Mouse (Mus musculus) intestine, embryonic 16.5 days (tissue): Measurements from ENCODE around the gene Clasp2. TPM values are rescaled to one million over a fixed set of nuclear protein-coding genes. Genes with fewer than 3 reads are reported as not detected.

ENCODE experiments used
- ATAC-seq: fragments of 200-750 bp; cut with Nextera tagmentation; 2 replicates; pipeline ENCODE4 v1.8.0; 2017; ENCODE audit warnings: moderate TSS enrichment, moderate library complexity
- H3K27ac ChIP-seq: fragments of 300-500 bp; sonication (generic); 2 replicates; pipeline ENCODE4 v1.5.1; 2014; ENCODE audit warnings: mild to moderate bottlenecking, low read length
- H3K27me3 ChIP-seq: fragments of 300-500 bp; sonication (generic); replicated peaks from 2 replicates; pipeline ENCODE4 v1.6.1; 2014; ENCODE audit warnings: low read length, control low read depth, mixed read lengths; ENCODE audit not compliant: control insufficient read depth, insufficient read depth
- H3K36me3 ChIP-seq: fragments of 300-500 bp; sonication (generic); 2 replicates; pipeline ENCODE4 v1.6.1; 2014; ENCODE audit warnings: low read length, control low read depth; ENCODE audit not compliant: control insufficient read depth, insufficient read depth
- H3K4me1 ChIP-seq: fragments of 300-500 bp; sonication (generic); 2 replicates; pipeline ENCODE4 v1.6.1; 2014; ENCODE audit warnings: low read length, control low read depth, mixed read lengths; ENCODE audit not compliant: control insufficient read depth, insufficient read depth
- H3K4me2 ChIP-seq: fragments of 300-500 bp; sonication (generic); 2 replicates; pipeline ENCODE4 v1.6.1; 2014; ENCODE audit warnings: low read depth, low read length, control low read depth
- H3K4me3 ChIP-seq: fragments of 300-500 bp; sonication (generic); 2 replicates; pipeline ENCODE4 v1.5.1; 2014; ENCODE audit warnings: mild to moderate bottlenecking, low read length
- H3K9ac ChIP-seq: fragments of 300-500 bp; sonication (generic); 2 replicates; pipeline ENCODE4 v1.6.1; 2014; ENCODE audit warnings: low read depth, low read length
- H3K9me3 ChIP-seq: fragments of 300-500 bp; sonication (generic); 2 replicates; pipeline ENCODE4 v1.6.1; 2016; ENCODE audit warnings: low read length, control low read depth; ENCODE audit not compliant: control insufficient read depth
- WGBS: fragments of 180-500 bp; shearing (Covaris S2); extraction: QIAGEN DNeasy Blood & Tissue Kit; methylation state at CpG from one replicate; pipeline ENCODE4 v1.1.7; 2014; 5-methylcytosine and 5-hydroxymethylcytosine counted together
- polyA plus RNA-seq: library from polyadenylated mRNA; unstranded; fragments of >200 nt; fragmentation: Nextera tagmentation; extraction: Ambion mirVana; gene quantifications from 2 replicates; pipeline ENCODE4 v1.2.1, GENCODE M21; 2015

The Clasp2 gene
- polyA plus RNA-seq, 1 experiment from 2014 or later = 13.4 TPM

- Histone ChIP-seq H3K9ac (peak within 1 kb of the TSS; percentile 98), H3K27ac (peak within 1 kb of the TSS; percentile 85), H3K4me3 (peak within 1 kb of the TSS; percentile 99), H3K36me3 (no peaks in the 10 kb centered on the region), H3K27me3 (no peaks in the 10 kb centered on the region), H3K4me1 (peaks cover 15% of the 10 kb centered on the region), H3K4me2 (peak within 1 kb of the TSS; percentile 62), H3K9me3 (no peaks in the 10 kb centered on the region)
- under 1% methylated on average over 43 of the region's 86 CpGs for WGBS
- peak; percentile 99 for ATAC-seq
Observed at GRCm38 (mm10) chr9:113930534-113931374, 189.5 kb downstream of the Clasp2 start, which contains the start of gene Ubp1. Gene Ubp1, plus strand, starts transcription at chr9:113930934.

- H3K27me3 ChIP-seq = no peaks in the 10 kb centered on the region
- H3K9me3 ChIP-seq = no peaks in the 10 kb centered on the region
- peak overlapping the region; percentile 61 for H3K4me2 ChIP-seq
- H3K4me3 ChIP-seq = peak overlapping the region; percentile 99
- under 1% methylated on average over 46 of the region's 91 CpGs for WGBS
- peak; percentile 43 for ATAC-seq
- H3K9ac ChIP-seq = peak overlapping the region; percentile 98
- peaks cover 17% of the 10 kb centered on the region for H3K4me1 ChIP-seq
- peak overlapping the region; percentile 85 for H3K27ac ChIP-seq
- no peaks in the 10 kb centered on the region for H3K36me3 ChIP-seq
Observed at GRCm38 (mm10) chr9:113931375-113932099, 190.3 kb downstream of the Clasp2 start.

- Histone ChIP-seq H3K27me3 (no peaks in the 10 kb centered on the region), H3K9me3 (no peaks in the 10 kb centered on the region), H3K36me3 (no peaks in the 10 kb centered on the region), H3K4me1 (peaks cover 17% of the 10 kb centered on the region), H3K4me2 (peak overlapping the region; percentile 61), H3K9ac (peak overlapping the region; percentile 98), H3K4me3 (peak overlapping the region; percentile 99), H3K27ac (peak overlapping the region; percentile 85)
- ATAC-seq = no peak
- 3% methylated on average over 8 of the region's 8 CpGs for WGBS
Observed at GRCm38 (mm10) chr9:113932100-113932470, 190.8 kb downstream of the Clasp2 start.

GRCm38 (mm10) chr9:113932501-113932900 is 191.2 kb downstream of the Clasp2 start:
- H3K27ac ChIP-seq = peak overlapping the region; percentile 85
- H3K4me1 ChIP-seq = peaks cover 17% of the 10 kb centered on the region
- no peaks in the 10 kb centered on the region for H3K9me3 ChIP-seq
- peak overlapping the region; percentile 61 for H3K4me2 ChIP-seq
- peak overlapping the region; percentile 99 for H3K4me3 ChIP-seq
- no peaks in the 10 kb centered on the region for H3K27me3 ChIP-seq
- no peak for ATAC-seq
- 15% methylated on average over 11 of the region's 11 CpGs for WGBS
- no peaks in the 10 kb centered on the region for H3K36me3 ChIP-seq
- peak overlapping the region; percentile 98 for H3K9ac ChIP-seq

- no peak for ATAC-seq
- H3K4me1 ChIP-seq = peaks cover 19% of the 10 kb centered on the region
- H3K9me3 ChIP-seq = no peaks in the 10 kb centered on the region
- no peaks in the 10 kb centered on the region for H3K27me3 ChIP-seq
- WGBS = 75% methylated on average over 5 of the region's 5 CpGs
- H3K9ac ChIP-seq = no peak overlapping the region
- no peak overlapping the region for H3K27ac ChIP-seq
- no peak overlapping the region for H3K4me3 ChIP-seq
- H3K4me2 ChIP-seq = no peak overlapping the region
- no peaks in the 10 kb centered on the region for H3K36me3 ChIP-seq
Observed at GRCm38 (mm10) chr9:113935638-113936037, 194.4 kb downstream of the Clasp2 start.

- Histone ChIP-seq H3K9ac (no peak overlapping the region), H3K9me3 (no peaks in the 10 kb centered on the region), H3K4me1 (peaks cover 9% of the 10 kb centered on the region), H3K27me3 (no peaks in the 10 kb centered on the region), H3K27ac (no peak overlapping the region), H3K4me3 (no peak overlapping the region), H3K4me2 (no peak overlapping the region), H3K36me3 (no peaks in the 10 kb centered on the region)
- WGBS = 87% methylated on average over 9 of the region's 9 CpGs
- no peak for ATAC-seq
Observed at GRCm38 (mm10) chr9:113939063-113939850, 198.0 kb downstream of the Clasp2 start.

- 0 out of 2 replicates have a peak, but pooled peaks cover 2% of the 10 kb centered on the region for H3K4me1 ChIP-seq
- peak; percentile 79 for ATAC-seq
- H3K9me3 ChIP-seq = no peaks in the 10 kb centered on the region
- H3K36me3 ChIP-seq = no peaks in the 10 kb centered on the region
- H3K9ac ChIP-seq = no peak overlapping the region
- WGBS = 76% methylated on average over 3 of the region's 3 CpGs
- H3K27ac ChIP-seq = no peak overlapping the region
- no peak overlapping the region for H3K4me3 ChIP-seq
- no peak overlapping the region for H3K4me2 ChIP-seq
- no peaks in the 10 kb centered on the region for H3K27me3 ChIP-seq
Observed at GRCm38 (mm10) chr9:113941103-113941805, 200.0 kb downstream of the Clasp2 start.

- Histone ChIP-seq H3K27me3 (no peaks in the 10 kb centered on the region), H3K4me1 (no peaks in the 10 kb centered on the region), H3K36me3 (no peaks in the 10 kb centered on the region), H3K4me2 (no peak overlapping the region), H3K9ac (no peak overlapping the region), H3K4me3 (no peak overlapping the region), H3K9me3 (no peaks in the 10 kb centered on the region), H3K27ac (no peak overlapping the region)
- no peak for ATAC-seq
- WGBS = 97% methylated on average over 1 of the region's 1 CpGs
Observed at GRCm38 (mm10) chr9:113943372-113943771, 202.1 kb downstream of the Clasp2 start.
